Mouse (Mus musculus): ENCODE results near the gene Lrfn2. TPM values are rescaled to one million over a fixed set of nuclear protein-coding genes. Genes with fewer than 3 reads are reported as not detected.

The Lrfn2 gene
- total RNA-seq, 4 experiments from 2014 or later: 24.9 to 32.1 (median 27.7) TPM

DNA sequence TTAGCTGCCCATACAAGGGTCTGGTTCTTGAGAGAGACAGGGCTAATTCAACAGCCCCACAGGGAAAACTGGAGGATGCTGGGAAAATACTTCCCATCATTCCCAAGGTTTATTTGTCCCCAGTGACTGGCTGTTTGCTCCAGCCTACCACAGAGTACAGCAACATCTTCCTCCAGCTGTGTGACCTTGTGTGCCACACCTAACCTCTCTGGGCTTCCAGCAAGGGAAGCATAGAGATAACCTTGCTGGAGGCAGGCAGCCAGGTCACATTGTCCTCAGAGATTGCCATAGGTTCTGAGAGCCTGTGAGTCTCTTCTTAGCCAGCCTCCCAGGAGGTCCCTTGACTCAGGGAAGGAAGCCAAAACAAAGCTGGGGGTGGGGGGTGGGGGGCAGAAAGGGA is 101.1 kb downstream of the Lrfn2 start:
- no peak for DNase-seq (ENCODE audit: low spot score in 2 of 2)

- no peak for DNase-seq (ENCODE audit: low spot score in 2 of 2)
Measured at GRCm38 (mm10) chr17:49033686-49034250, 101.6 kb downstream of the Lrfn2 start.

GRCm38 (mm10) chr17:49035052-49035451 is 102.9 kb downstream of the Lrfn2 start:
- DNase-seq (ENCODE audit: low spot score in 2 of 2): no peak

DNA sequence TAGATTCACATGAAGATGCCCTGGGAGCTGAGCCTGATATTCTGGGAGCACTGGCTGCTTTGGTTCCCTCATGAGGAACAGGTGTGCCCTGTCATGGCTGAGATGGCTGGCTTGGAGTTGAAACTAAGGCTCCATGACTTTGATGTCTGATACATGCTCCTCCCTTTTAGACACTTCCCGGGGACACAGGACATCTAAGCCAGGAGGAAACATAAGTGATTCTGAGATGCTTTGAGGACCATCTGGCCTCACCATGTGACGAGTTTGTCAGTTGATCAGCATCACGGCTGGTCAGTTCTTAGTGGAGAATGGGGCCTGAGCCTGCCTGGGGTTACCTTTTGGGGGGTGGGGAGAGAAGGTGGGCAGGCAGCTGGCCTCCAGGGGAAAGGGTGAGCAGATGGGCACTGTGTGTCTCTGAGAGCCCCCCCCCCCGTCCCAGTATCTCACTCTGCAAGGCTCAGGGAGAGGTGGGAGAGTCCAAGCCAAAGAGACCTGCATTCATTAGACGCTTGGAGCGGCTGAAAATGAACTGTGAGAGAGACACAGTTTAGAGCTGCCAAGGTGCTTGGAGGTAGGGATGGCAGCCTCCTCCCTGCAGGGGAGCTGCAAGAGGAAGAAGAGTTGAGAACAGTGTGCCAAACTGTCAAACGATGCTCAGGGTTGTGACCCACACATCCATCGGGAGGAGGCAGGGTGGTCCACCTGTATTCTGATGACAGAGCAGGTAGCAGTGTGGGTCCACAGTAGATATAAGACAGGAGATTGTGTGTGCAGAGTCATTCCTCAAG is 105.2 kb downstream of the Lrfn2 start:
- DNase-seq (ENCODE audit: low spot score in 2 of 2): no peak

DNA sequence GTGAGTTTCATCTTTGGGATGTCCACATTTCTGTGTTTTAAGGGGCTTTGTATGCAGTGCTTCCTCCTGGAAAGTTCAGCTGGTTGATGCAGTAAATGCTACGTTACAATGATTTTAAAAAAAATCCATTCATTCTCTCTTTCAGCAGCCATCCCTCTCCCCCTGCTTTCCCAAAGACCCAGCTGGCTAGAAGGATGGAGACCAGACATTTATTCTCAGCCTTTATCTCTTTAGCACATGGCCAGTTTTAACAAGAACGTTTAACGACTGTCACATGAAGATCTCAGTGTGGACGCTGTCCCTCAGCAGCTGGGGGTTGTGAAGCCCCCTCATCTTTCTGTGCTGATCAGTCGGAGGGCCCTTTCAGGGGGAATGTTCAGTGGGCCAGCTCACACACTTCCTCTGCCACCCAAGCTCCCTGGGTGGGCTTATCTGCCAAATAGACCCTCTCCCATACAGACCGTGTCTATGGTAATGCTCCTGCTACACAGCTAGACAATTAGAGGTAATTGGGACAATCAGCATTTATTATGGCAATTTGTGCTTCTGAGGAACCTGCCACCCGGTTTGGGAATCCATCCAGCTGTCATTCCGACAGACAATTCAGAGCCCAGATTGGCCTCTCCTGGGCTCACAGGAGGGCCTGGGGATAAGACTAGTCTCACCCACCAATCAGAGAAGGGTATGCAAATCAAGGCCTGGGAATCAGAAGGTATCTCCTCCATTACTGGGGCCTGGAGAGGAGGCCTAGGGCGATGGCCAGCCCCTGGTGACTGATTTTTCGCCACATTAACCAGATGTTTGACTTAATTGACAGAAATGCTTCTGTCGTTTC is 111.8 kb downstream of the Lrfn2 start:
- DNase-seq (ENCODE audit: low spot score in 2 of 2): no peak

GRCm38 (mm10) chr17:49047921-49048320 is 115.7 kb downstream of the Lrfn2 start:
- no peak for DNase-seq (ENCODE audit: low spot score in 2 of 2)

- no peak for DNase-seq (ENCODE audit: low spot score in 2 of 2)
Measured at GRCm38 (mm10) chr17:49051231-49051630, 119.1 kb downstream of the Lrfn2 start.

- peak in 1 of 2 experiments; percentile 50 for DNase-seq (ENCODE audit: low spot score in 2 of 2)
Measured at GRCm38 (mm10) chr17:49061141-49061540, 129.0 kb downstream of the Lrfn2 start.

- no peak for DNase-seq (ENCODE audit: low spot score in 2 of 2)
Measured at GRCm38 (mm10) chr17:49063789-49064188, 131.6 kb downstream of the Lrfn2 start.

DNA sequence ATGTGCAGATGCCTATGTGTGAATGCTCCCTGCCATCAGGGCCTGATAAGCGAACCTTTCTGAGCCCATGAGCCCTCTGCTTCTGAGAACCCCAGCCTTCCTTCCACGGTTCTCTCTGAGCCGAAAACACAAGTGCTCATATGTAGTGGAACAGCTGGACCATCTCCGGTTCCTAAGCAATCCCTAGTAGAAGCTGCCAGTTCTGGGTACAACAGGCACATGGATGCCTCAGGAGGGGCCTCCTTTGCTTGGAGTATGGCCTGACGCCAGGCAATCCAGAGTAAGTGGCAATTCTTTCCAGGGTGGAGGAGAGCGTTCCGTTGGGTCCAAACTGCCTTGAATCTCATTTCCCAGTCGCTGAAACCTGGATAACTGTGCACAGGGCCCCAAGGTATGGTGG is 132.3 kb downstream of the Lrfn2 start:
- DNase-seq (ENCODE audit: low spot score in 2 of 2): peak in 1 of 2 experiments; percentile 51

DNA sequence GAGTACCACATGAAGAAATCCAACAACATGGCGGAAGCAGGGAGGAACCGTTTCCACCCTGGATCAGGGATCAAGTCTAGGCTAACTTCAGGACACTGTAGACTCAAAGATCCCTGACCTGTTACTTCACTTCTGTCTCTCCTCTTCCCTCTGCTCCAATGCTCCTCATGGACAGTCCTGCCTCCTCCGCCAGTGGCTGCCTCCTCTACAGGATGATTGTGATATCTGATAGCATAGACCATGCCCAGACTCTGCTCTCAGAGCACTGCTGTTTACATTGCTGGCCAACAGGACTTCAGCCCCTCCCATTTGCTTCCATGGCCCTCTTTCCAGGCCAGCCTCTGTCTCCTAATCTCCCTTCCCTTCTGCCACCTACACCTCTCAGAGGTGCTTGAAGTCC is 132.9 kb downstream of the Lrfn2 start:
- DNase-seq (ENCODE audit: low spot score in 2 of 2): no peak

DNA sequence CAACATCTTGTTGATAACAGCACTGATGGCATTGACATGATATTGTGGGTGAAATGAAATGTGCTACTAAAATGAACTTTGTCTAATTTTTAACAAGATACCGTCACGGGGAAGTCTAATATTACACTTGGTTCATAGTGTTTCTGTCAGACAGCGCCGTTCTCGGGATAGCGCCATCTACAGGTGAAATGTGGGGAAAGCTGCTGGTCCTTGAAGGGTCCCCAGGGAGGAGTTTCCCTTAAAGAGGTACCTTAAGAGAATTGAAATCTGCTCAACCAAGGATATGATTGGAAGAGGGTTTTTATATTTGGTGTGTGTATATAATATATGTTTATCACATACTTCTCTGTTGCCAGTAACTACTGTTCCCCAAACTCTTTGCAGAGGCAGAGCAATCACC is 134.6 kb downstream of the Lrfn2 start:
- DNase-seq (ENCODE audit: low spot score in 2 of 2): no peak

GRCm38 (mm10) chr17:49078168-49078567 is 146.0 kb downstream of the Lrfn2 start:
- DNase-seq (ENCODE audit: low spot score in 2 of 2): no peak

DNA sequence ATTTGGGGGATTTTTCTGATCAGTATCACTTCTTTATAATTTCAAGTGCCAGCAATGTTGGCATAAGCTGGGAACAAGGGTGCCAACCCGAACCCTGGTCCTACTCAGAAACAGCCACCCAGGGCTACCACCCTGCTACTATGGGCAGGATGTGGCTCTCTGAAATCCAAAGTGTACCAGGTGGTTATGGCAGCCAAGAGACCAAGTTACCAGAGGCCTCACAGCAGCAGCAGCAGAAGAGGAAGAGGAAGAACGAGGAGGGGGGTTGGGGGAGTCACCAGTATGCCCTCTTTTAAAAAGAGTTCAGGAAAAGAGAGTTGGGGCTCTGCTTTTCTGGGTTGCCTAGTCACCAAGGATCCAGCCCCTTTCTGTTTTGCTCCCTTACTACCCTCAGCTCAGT is 147.5 kb downstream of the Lrfn2 start:
- DNase-seq (ENCODE audit: low spot score in 2 of 2): no peak

GRCm38 (mm10) chr17:49083594-49084380 is 151.6 kb downstream of the Lrfn2 start:
- DNase-seq (ENCODE audit: low spot score in 2 of 2): peak; percentile 54 to 91

DNA sequence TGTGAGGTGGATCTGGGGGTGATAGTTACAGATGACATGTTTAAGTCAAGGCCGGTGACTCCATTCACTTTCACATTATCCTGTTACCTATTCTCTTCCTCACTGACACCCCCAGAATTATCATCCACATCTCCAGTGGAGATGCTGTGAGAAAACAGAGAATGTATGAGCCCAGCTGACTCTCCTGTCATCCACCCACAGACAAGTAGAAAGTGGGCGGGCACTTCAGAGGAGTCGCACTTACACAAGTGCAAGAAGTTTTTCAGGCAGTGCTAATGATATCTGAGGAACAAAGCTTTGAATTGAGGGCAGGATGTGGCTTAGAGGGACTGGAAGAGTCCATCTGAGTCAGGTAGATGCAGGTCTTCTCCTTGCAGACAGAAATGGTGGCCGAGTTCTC is 152.9 kb downstream of the Lrfn2 start:
- DNase-seq (ENCODE audit: low spot score in 2 of 2): peak in 1 of 2 experiments; percentile 79

GRCm38 (mm10) chr17:49096781-49097544 is 164.8 kb downstream of the Lrfn2 start:
- no peak for DNase-seq (ENCODE audit: low spot score in 2 of 2)

GRCm38 (mm10) chr17:49111399-49111798 is 179.2 kb downstream of the Lrfn2 start:
- no peak for DNase-seq (ENCODE audit: low spot score in 2 of 2)

DNA sequence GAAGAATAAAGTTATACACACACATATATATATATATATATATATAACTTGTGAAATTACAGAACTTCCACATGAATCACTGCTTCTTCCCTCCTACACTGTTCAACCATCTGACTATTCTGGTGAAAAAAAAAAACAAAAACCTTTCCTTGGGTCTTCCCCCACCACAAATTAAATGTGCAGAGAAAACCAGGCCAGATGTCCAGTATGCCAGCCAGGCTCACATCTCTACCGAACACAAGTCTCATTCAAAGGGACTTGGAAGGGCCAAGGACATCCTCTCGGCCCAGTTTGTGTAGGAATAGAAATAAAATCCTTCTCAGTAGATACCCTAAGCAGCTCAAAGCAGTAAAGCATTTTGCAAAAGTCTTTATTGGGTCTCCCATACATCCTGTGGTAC is 179.7 kb downstream of the Lrfn2 start:
- peak; percentile 13 to 50 for DNase-seq (ENCODE audit: low spot score in 2 of 2)

- DNase-seq (ENCODE audit: low spot score in 2 of 2): no peak
Measured at GRCm38 (mm10) chr17:49113336-49113735, 181.2 kb downstream of the Lrfn2 start.

- DNase-seq (ENCODE audit: low spot score in 2 of 2): no peak
Measured at GRCm38 (mm10) chr17:49124166-49124565, 192.0 kb downstream of the Lrfn2 start.

All from left cerebral cortex, adult 8-10 months (tissue).